In the genomic region with DNA sequence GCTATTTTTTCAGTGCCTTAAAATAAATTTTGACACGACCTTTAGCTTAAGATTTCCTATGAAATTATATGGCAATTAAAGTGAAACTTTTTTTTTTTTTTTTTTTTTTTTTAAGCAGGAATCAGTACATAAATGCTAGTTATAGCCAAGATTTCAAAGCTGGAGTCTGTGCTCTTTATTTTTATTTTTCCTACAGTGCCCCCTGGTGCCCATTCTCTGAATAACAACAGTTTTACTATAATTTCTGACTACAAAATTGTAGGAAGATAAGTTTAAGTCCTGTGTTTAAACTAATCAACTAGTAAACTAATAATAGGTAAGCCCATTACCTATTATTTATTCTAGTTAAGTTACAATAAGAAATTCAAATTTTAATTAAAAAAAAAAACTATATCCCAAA, we compare ENCODE assay signal across 9 mouse cellular contexts.
DNase-seq lines count a peak whose midpoint lies in the region; ATAC-seq and TF ChIP-seq lines count a peak whose summit lies in the region.
"Had no signal": no experiment of that assay in that cellular context is flagged by ENCODE, and none has a peak within 500 bp of the region (broad histone marks: within the 10 kb centered on the region; RNA-seq: fewer than 3 reads in every experiment).

No protein-coding gene starts in this region.

- peak; percentile 12 for TF ChIP-seq CTCF in Patski (IDR thresholded peaks at IDR 0.05)
- peak; percentile 62 for TF ChIP-seq CTCF in forebrain, postnatal 0 days (IDR thresholded peaks at IDR 0.05; ENCODE audit: low read depth)

- POLR2A ChIA-PET in Patski (lab: Charles Lee) = no interaction called here

- WGBS in neural tube, embryonic 14.5 days = 16% methylated on average over 1 of the region's 1 CpGs
- 10% methylated on average over 1 of the region's 1 CpGs for WGBS in forebrain, postnatal 0 days

- no peaks in the 10 kb centered on the region for H3K4me1 ChIP-seq in neural tube, embryonic 14.5 days (ENCODE audit: control insufficient read depth, insufficient read depth, low read length)
- H3K4me1 ChIP-seq in forebrain, postnatal 0 days (ENCODE audit: insufficient read depth) = no peaks in the 10 kb centered on the region
- H3K4me1 ChIP-seq: heart, embryonic 15.5 days had no signal

- H3K9me3 ChIP-seq in neural tube, embryonic 14.5 days (ENCODE audit: control insufficient read depth, low read length) = no peaks in the 10 kb centered on the region
- H3K9me3 ChIP-seq in forebrain, postnatal 0 days (ENCODE audit: low read length) = no peaks in the 10 kb centered on the region
- H3K9me3 ChIP-seq: heart, embryonic 15.5 days had no signal

- no peak overlapping the region for H3K4me3 ChIP-seq in neural tube, embryonic 14.5 days (ENCODE audit: low read depth, low read length)
- H3K4me3 ChIP-seq in forebrain, postnatal 0 days (ENCODE audit: low read depth, low read length) = no peak overlapping the region
- H3K4me3 ChIP-seq: heart, embryonic 15.5 days had no signal

- CTCF ChIA-PET in Patski (lab: Charles Lee) = interaction anchor here (0.7 to 2.5 kb wide), 10 partner anchors 11 to 455 kb away, joined by 3 to 12 read pairs (median 5); no protein-coding TSS in a partner anchor

- no peaks in the 10 kb centered on the region for H3K36me3 ChIP-seq in neural tube, embryonic 14.5 days (ENCODE audit: control insufficient read depth, insufficient read depth, low read length)
- no peaks in the 10 kb centered on the region for H3K36me3 ChIP-seq in forebrain, postnatal 0 days (ENCODE audit: insufficient read depth)
- H3K36me3 ChIP-seq: heart, embryonic 15.5 days had no signal

- intact Hi-C loops in heart, postnatal 25 days (cut with DNase I) = loop anchor here (5.0 to 10.0 kb wide), 3 partner anchors 358 to 588 kb away; partner anchors contain the start of gene Cacna2d1

- H3K9ac ChIP-seq in neural tube, embryonic 14.5 days (replicated peaks; ENCODE audit: low read depth, low read length) = no peak overlapping the region
- no peak overlapping the region for H3K9ac ChIP-seq in forebrain, postnatal 0 days
- H3K9ac ChIP-seq: heart, embryonic 15.5 days had no signal

- H3K27ac ChIP-seq in neural tube, embryonic 14.5 days (ENCODE audit: low read depth, low read length) = no peak overlapping the region
- no peak overlapping the region for H3K27ac ChIP-seq in forebrain, postnatal 0 days (ENCODE audit: low read depth, low read length)
- H3K27ac ChIP-seq: heart, embryonic 15.5 days had no signal

- DNase-seq in heart, adult 8-10 months (ENCODE audit: low spot score) = peak; percentile 44
- no peak for DNase-seq in heart, postnatal 25 days (ENCODE audit: low spot score)
- DNase-seq in neural tube, embryonic 10.5 days (ENCODE audit: extremely low spot score, low spot score) = no peak
- DNase-seq in Patski (ENCODE audit: low read depth, low spot score) = no peak
- DNase-seq in forebrain, postnatal 0 days = peak; percentile 82
- peak; percentile 17 for DNase-seq in lung, postnatal 25 days (ENCODE audit: low spot score)

- in situ Hi-C loops in Patski (cut with MboI; ENCODE audit: low pct_unique_long_range_greater_than_20kb) = no loop called here

- ATAC-seq in neural tube, embryonic 14.5 days (ENCODE audit: low read depth) = peak; percentile 17; the same call in 1 of the 2 replicates
- no peak for ATAC-seq in Patski
- ATAC-seq in forebrain, postnatal 0 days = no peak
- ATAC-seq in frontal cortex, adult (ENCODE audit: low TSS enrichment) = no peak

- no peaks in the 10 kb centered on the region for H3K27me3 ChIP-seq in neural tube, embryonic 14.5 days (ENCODE audit: control insufficient read depth, insufficient read depth, low read length)
- H3K27me3 ChIP-seq in Patski = no peaks in the 10 kb centered on the region
- no peaks in the 10 kb centered on the region for H3K27me3 ChIP-seq in forebrain, postnatal 0 days (ENCODE audit: insufficient read depth, low read length)
- H3K27me3 ChIP-seq: heart, embryonic 15.5 days had no signal

- no peak overlapping the region for H3K4me2 ChIP-seq in neural tube, embryonic 14.5 days (ENCODE audit: low read depth, low read length)
- no peak overlapping the region for H3K4me2 ChIP-seq in forebrain, postnatal 0 days (ENCODE audit: low read depth)
- H3K4me2 ChIP-seq: heart, embryonic 15.5 days had no signal

Comparison
In these comparisons a context has a peak if more than half of its experiments do, and no peak if none do; other contexts are left out.
1. DNase-seq: peak in heart, adult 8-10 months (single experiment), forebrain, postnatal 0 days (single experiment) and lung, postnatal 25 days (single experiment); none in heart, postnatal 25 days (single experiment), neural tube, embryonic 10.5 days (single experiment) and Patski (single experiment).